Mouse (Mus musculus): ENCODE data around the gene Rps13.

Rps13 gene

GRCm38 (mm10) chr7:116292377-116292776 lies 41.6 kb downstream of the Rps13 start:
- no peak for DNase-seq (ENCODE audit: low spot score)

GRCm38 (mm10) chr7:116290559-116290958 lies 43.4 kb downstream of the Rps13 start:
- no peak for DNase-seq (ENCODE audit: low spot score)

GRCm38 (mm10) chr7:116288996-116289395 lies 45.0 kb downstream of the Rps13 start:
- DNase-seq (ENCODE audit: low spot score): no peak

- DNase-seq (ENCODE audit: low spot score): no peak
Observed at GRCm38 (mm10) chr7:116287959-116288358, 46.0 kb downstream of the Rps13 start.

- DNase-seq (ENCODE audit: low spot score): no peak
Observed at GRCm38 (mm10) chr7:116286611-116287355, 47.2 kb downstream of the Rps13 start.

GRCm38 (mm10) chr7:116286173-116286572 lies 47.8 kb downstream of the Rps13 start:
- DNase-seq (ENCODE audit: low spot score): no peak

- no peak for DNase-seq (ENCODE audit: low spot score)
Observed at GRCm38 (mm10) chr7:116285216-116285615, 48.8 kb downstream of the Rps13 start.

- DNase-seq (ENCODE audit: low spot score): no peak
Observed at GRCm38 (mm10) chr7:116282755-116283154, 51.2 kb downstream of the Rps13 start.
